ENCODE assay signal across 13 mouse cellular contexts in genomic region chr13:24942512-24943282, GRCm38 (mm10). TPM values are rescaled to one million over a fixed set of nuclear protein-coding genes. Genes with fewer than 3 reads are reported as not detected.
A peak's percentile ranks its signal among the peaks of the same experiment; 100 is the strongest.
DNase-seq lines count a peak whose midpoint lies in the region; ATAC-seq lines count a peak whose summit lies in the region.
"Had no signal": no experiment of that assay in that cellular context is flagged by ENCODE, and none has a peak within 500 bp of the region (broad histone marks: within the 10 kb centered on the region; RNA-seq: fewer than 3 reads in every experiment).

TSS of gene Gpld1 (plus strand) at chr13:24943152.

- intact Hi-C loops in left cerebral cortex, postnatal 36 days (cut with DNase I), result no loop called here
- intact Hi-C loops in heart, postnatal 36 days (cut with DNase I), result no loop called here

- no peaks in the 10 kb centered on the region for H3K9me3 ChIP-seq in liver, embryonic 13.5 days (replicated peaks)
- H3K9me3 ChIP-seq: embryonic facial prominence, embryonic 13.5 days; megakaryocyte, embryonic 14.5 days had no signal

- no peak within 1 kb of the TSS for H3K9ac ChIP-seq in liver, embryonic 13.5 days
- H3K9ac ChIP-seq: embryonic facial prominence, embryonic 13.5 days had no signal

- H3K4me1 ChIP-seq in liver, embryonic 13.5 days (replicated peaks), result 0 out of 2 replicates have a peak, but pooled peaks cover 4% of the 10 kb centered on the region

- no peaks in the 10 kb centered on the region for H3K36me3 ChIP-seq in liver, embryonic 13.5 days
- H3K36me3 ChIP-seq: embryonic facial prominence, embryonic 13.5 days had no signal

- DNase-seq in adrenal gland, postnatal 14 days, result peak; percentile 37
- DNase-seq in adrenal gland, adult 18-20 months (ENCODE audit: low spot score in 2 of 2), result no peak
- no peak for DNase-seq in liver, embryonic 13.5 days
- no peak for DNase-seq in liver
- DNase-seq in cerebellum, adult 8-10 months, result peak; percentile 27
- DNase-seq in left cerebral cortex, postnatal 36 days (ENCODE audit: low spot score in 2 of 2), result no peak
- DNase-seq in heart, postnatal 36 days, result no peak
- DNase-seq in lung, postnatal 36 days, result no peak
- DNase-seq: kidney, postnatal 25 days; thymus, postnatal 4 days had no signal

- H3K4me2 ChIP-seq in liver, embryonic 13.5 days, result peak within 1 kb of the TSS; percentile 24
- H3K4me2 ChIP-seq: embryonic facial prominence, embryonic 13.5 days; heart, embryonic 11.5 days had no signal

- peaks cover 20% of the 10 kb centered on the region for H3K27me3 ChIP-seq in liver, embryonic 13.5 days
- H3K27me3 ChIP-seq: embryonic facial prominence, embryonic 13.5 days had no signal

- H3K4me3 ChIP-seq in liver, embryonic 13.5 days (replicated peaks), result no peak within 1 kb of the TSS
- H3K4me3 ChIP-seq: embryonic facial prominence, embryonic 13.5 days; megakaryocyte, embryonic 14.5 days had no signal

- H3K27ac ChIP-seq in liver, embryonic 13.5 days, result no peak within 1 kb of the TSS
- H3K27ac ChIP-seq: embryonic facial prominence, embryonic 13.5 days had no signal

- no peak for ATAC-seq in liver, embryonic 13.5 days (ENCODE audit: low read depth)

- WGBS in liver, embryonic 13.5 days (ENCODE audit: insufficient replicate concordance), result 48% methylated on average over 17 of the region's 17 CpGs

RNA-seq across cellular contexts. Expression of gene Gpld1, which starts in this region (rescaled TPM):
- total RNA-seq in adrenal gland, postnatal 14 days (2021), result 5.1 and 13.5 TPM in 2 replicates
- total RNA-seq in adrenal gland, adult 18-20 months (2021), result 1 to 10 TPM; 4.2 to 5.9 TPM
- 2.8 and 3.4 TPM in 2 replicates for polyA plus RNA-seq in liver, embryonic 13.5 days (2015; fragmentation: Nextera tagmentation; extraction: Ambion mirVana)
- 10 to 100 TPM; 19.0 to 19.2 TPM for total RNA-seq in left cerebral cortex, postnatal 36 days (2021)
- total RNA-seq in heart, postnatal 36 days (2021), result 1 to 10 TPM; 1.4 to 2.5 TPM

Comparison
In these comparisons a context has a peak if more than half of its experiments do, and no peak if none do; other contexts are left out.
1. DNase-seq: peak in adrenal gland, postnatal 14 days (single experiment) and cerebellum, adult 8-10 months (single experiment); none in adrenal gland, adult 18-20 months (0 of 2), liver, embryonic 13.5 days (single experiment), liver (single experiment), left cerebral cortex, postnatal 36 days (0 of 2), heart, postnatal 36 days (0 of 2) and lung, postnatal 36 days (single experiment).